Mouse (Mus musculus): Measurements from ENCODE around the gene Ephx1.

Gene Ephx1

DNA sequence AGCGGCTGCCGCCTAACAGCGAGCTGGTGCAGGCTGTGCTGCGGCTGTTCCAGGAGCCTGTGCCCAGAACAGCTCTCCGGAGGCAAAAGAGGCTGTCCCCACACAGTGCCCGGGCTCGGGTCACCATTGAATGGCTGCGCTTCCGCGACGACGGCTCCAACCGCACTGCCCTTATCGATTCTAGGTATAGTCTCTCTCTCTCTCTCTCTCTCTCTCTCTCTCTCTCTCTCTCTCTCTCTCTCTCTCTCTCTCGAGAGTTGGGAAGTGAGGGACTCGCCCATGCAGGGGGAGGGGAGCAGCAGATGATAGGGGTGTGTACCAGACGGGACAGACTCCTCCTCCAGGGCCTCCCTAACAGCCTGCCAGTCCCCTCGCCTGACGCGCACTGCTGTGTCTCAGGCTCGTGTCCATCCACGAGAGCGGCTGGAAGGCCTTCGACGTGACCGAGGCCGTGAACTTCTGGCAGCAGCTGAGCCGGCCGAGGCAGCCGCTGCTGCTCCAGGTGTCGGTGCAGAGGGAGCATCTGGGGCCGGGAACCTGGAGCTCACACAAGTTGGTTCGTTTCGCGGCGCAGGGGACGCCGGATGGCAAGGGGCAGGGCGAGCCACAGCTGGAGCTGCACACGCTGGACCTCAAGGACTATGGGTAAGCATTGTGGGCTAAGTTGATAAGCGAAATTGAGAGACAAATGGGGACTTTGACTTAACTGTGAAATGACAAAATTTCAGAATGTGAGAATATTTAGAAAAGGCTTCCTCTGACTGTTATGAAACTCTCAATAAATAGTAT lies 83.9 kb downstream of the Ephx1 start:
- peak; percentile 64 for DNase-seq (ENCODE audit: low spot score)

- no peak for DNase-seq (ENCODE audit: low spot score)
These were observed 86.0 kb downstream of the Ephx1 start, which contains the start of gene Lefty1 for GRCm38 (mm10) chr1:180934467-180935419. Lefty1 (plus strand) TSS chr1:180935022.

GRCm38 (mm10) chr1:180933659-180934058 lies 87.0 kb downstream of the Ephx1 start:
- DNase-seq (ENCODE audit: low spot score), result no peak

- no peak for DNase-seq (ENCODE audit: low spot score)
These were observed 89.6 kb downstream of the Ephx1 start for GRCm38 (mm10) chr1:180931106-180931505.

DNA sequence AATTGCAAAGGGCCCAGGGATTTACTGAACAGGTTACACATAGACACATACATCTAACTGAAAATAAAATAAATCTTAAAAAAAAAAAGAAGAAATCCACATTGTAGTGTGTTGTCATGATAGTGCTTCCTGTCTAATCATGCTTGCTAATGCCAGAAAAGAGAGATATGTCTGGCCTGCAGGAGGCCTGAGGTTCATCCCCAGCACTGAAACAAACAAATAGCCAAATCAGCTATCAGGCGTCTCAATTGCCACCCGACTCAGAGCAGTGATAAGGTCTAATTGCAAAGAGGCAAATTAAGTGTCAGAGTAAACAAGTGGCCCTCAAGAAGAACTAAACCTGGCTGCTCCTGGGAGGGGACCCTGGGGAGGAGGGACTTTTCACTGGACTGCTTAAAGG lies 91.1 kb downstream of the Ephx1 start:
- no peak for DNase-seq (ENCODE audit: low spot score)

DNA sequence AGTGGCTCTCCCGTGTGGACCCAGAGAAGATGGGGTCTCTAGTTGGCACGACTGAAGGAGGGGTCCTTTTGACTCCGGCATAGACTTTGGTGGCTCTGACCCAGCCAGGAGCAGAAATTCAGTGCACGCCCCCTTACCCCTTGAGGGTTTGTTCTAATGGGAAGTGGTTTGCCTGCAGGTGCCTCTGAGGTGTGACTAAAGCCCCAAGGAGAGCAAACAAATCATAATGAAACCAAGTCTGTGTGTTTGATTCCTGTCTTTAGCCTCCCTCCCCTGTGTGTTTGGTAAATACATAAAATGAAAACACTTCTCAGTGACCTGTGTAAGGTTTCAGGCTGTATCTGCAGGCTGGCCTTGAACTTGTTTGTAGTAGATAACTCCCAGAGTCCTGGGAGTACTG lies 94.4 kb downstream of the Ephx1 start:
- DNase-seq (ENCODE audit: low spot score), result no peak
